Mouse (Mus musculus) neural tube, embryonic 14.5 days (tissue): Measurements from ENCODE around the gene Kcnj12. TPM values are rescaled to one million over a fixed set of nuclear protein-coding genes. Genes with fewer than 3 reads are reported as not detected.

ENCODE experiments used
- ATAC-seq: fragments of 200-750 bp; cut with Nextera tagmentation; 2 replicates; pipeline ENCODE4 v1.8.0; 2017; ENCODE audit warnings: low read depth, mild to moderate bottlenecking, moderate TSS enrichment, moderate library complexity
- H3K27ac ChIP-seq: fragments of 300-500 bp; sonication (generic); 2 replicates; pipeline ENCODE4 v1.5.1; 2014; ENCODE audit warnings: low read depth, mild to moderate bottlenecking, control low read depth, low read length, moderate library complexity, mixed read lengths
- H3K27me3 ChIP-seq: fragments of 300-500 bp; sonication (generic); 2 replicates; pipeline ENCODE4 v1.6.1; 2014; ENCODE audit warnings: low read length; ENCODE audit not compliant: control insufficient read depth, insufficient read depth
- H3K36me3 ChIP-seq: fragments of 300-500 bp; sonication (generic); 2 replicates; pipeline ENCODE4 v1.6.1; 2014; ENCODE audit warnings: low read length, mixed read lengths; ENCODE audit not compliant: control insufficient read depth, insufficient read depth
- H3K4me1 ChIP-seq: fragments of 300-500 bp; sonication (generic); 2 replicates; pipeline ENCODE4 v1.6.1; 2014; ENCODE audit warnings: low read length; ENCODE audit not compliant: control insufficient read depth, insufficient read depth
- H3K4me2 ChIP-seq: fragments of 300-500 bp; sonication (generic); 2 replicates; pipeline ENCODE4 v1.6.1; 2014; ENCODE audit warnings: mild to moderate bottlenecking, low read depth, low read length, control low read depth
- H3K4me3 ChIP-seq: fragments of 300-500 bp; sonication (generic); 2 replicates; pipeline ENCODE4 v1.5.1; 2014; ENCODE audit warnings: low read depth, low read length, control low read depth, mixed read lengths
- H3K9ac ChIP-seq: fragments of 300-500 bp; sonication (generic); replicated peaks from 2 replicates; pipeline ENCODE4 v1.6.1; 2014; ENCODE audit warnings: low read depth, mild to moderate bottlenecking, control low read depth, low read length, mixed read lengths
- H3K9me3 ChIP-seq: fragments of 300-500 bp; sonication (generic); 2 replicates; pipeline ENCODE4 v1.6.1; 2016; ENCODE audit warnings: low read length; ENCODE audit not compliant: control insufficient read depth
- WGBS: fragments of 180-500 bp; shearing (Covaris S2); extraction: QIAGEN DNeasy Blood & Tissue Kit; methylation state at CpG from one replicate; pipeline ENCODE4 v1.1.7; 2014; 5-methylcytosine and 5-hydroxymethylcytosine counted together
- polyA plus RNA-seq: library from polyadenylated mRNA; unstranded; fragments of >200 nt; fragmentation: Nextera tagmentation; extraction: Ambion mirVana; gene quantifications from 2 replicates; pipeline ENCODE4 v1.2.1, GENCODE M21; 2014

Gene Kcnj12
- polyA plus RNA-seq, 1 experiment from 2014 or later = 2.7 TPM

DNA sequence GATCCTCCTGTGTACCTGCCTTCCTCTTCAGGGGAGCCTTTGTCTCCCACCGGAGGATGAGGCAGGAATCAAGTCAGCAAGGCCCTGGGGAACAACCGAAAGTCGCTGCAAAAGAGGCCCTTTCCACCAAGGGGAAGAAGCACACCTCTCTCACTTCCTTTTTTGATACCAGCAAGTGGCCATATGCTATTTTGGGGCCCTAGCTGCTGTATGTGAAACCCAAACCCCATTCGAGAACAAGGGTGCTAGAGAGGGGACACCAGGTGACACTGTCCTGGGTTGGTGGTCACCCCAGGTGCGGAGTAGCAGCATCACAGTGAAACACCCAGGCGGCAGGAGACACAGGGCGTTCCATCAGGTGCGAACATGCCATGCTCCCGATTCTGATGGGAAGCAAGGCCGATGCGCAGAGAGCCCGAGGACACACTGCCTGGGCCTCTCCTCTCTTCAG is 86.6 kb downstream of the Kcnj12 start:
- no peak overlapping the region for H3K4me3 ChIP-seq
- no peaks in the 10 kb centered on the region for H3K36me3 ChIP-seq
- H3K27ac ChIP-seq = no peak overlapping the region
- no peaks in the 10 kb centered on the region for H3K27me3 ChIP-seq
- WGBS = 89% methylated on average over 12 of the region's 12 CpGs
- H3K9me3 ChIP-seq = no peaks in the 10 kb centered on the region
- no peak overlapping the region for H3K9ac ChIP-seq
- no peak for ATAC-seq
- H3K4me1 ChIP-seq = no peaks in the 10 kb centered on the region
- H3K4me2 ChIP-seq = no peak overlapping the region

DNA sequence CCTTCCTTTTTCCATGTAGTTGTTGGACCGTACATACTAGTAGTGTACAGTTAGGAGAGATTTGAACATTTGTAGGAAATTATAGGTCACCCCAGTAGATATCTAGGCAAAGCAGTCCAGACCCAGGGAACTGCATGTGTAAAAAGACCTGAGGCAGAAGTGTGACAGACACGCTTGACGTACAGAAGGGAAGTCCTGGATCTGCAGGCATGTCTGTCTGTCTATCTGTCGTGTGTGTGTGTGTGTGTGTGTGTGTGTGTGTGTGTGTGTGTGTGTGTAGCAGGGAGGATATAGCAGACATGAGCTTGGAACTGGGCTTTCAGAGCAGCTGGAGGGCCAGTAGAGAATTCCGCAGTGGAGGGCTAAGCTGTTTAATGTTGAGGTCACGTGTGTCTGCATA is 87.3 kb downstream of the Kcnj12 start:
- Histone ChIP-seq H3K9me3 (no peaks in the 10 kb centered on the region), H3K27me3 (no peaks in the 10 kb centered on the region), H3K4me3 (no peak overlapping the region), H3K9ac (no peak overlapping the region), H3K27ac (no peak overlapping the region), H3K4me1 (no peaks in the 10 kb centered on the region), H3K36me3 (no peaks in the 10 kb centered on the region), H3K4me2 (no peak overlapping the region)
- WGBS = 96% methylated on average over 6 of the region's 6 CpGs
- no peak for ATAC-seq

DNA sequence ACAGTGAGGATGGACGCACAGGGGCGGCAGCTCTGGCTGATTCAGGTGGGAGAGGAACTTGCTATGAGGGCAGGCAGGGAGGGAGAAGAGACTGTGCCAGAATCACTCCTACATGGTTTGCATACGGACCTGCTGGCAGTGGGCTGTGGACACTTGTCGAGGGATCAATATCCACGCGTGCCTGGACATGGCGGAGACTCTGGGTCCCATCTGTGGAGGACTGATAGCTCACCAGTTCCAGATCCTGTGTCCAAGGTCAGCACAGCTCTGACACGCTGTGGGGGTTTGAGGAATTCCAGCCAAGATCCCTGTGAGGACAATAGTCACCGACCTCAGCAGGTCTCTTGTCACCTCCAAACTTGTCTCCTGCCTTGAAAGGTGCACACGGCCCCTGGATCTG is 87.7 kb downstream of the Kcnj12 start:
- no peak for ATAC-seq
- 81% methylated on average over 10 of the region's 10 CpGs for WGBS
- no peak overlapping the region for H3K4me2 ChIP-seq
- H3K4me1 ChIP-seq = no peaks in the 10 kb centered on the region
- no peak overlapping the region for H3K9ac ChIP-seq
- no peak overlapping the region for H3K4me3 ChIP-seq
- no peak overlapping the region for H3K27ac ChIP-seq
- no peaks in the 10 kb centered on the region for H3K27me3 ChIP-seq
- no peaks in the 10 kb centered on the region for H3K36me3 ChIP-seq
- H3K9me3 ChIP-seq = no peaks in the 10 kb centered on the region

DNA sequence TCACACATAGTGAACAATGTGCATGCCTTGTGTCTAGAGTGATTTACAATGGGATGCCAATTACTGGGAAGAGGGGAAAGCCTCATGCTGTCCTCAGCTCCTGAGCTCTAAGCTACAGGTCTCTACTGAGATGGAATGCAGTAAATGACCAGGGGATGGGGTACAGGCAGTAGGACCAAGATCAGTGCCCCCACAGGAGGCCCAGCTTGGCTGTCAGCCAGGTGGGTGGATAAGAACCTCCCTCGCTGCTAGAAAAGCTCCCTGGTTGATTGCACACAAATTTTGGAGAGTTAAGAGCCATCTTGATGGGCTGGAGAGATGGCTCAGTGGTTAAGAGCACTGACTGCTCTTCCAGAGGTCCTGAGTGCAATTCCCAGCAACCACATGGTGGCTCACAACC is 88.6 kb downstream of the Kcnj12 start:
- no peaks in the 10 kb centered on the region for H3K27me3 ChIP-seq
- no peak overlapping the region for H3K27ac ChIP-seq
- H3K9me3 ChIP-seq = no peaks in the 10 kb centered on the region
- no peak for ATAC-seq
- 25% methylated on average over 1 of the region's 1 CpGs for WGBS
- no peaks in the 10 kb centered on the region for H3K4me1 ChIP-seq
- H3K36me3 ChIP-seq = no peaks in the 10 kb centered on the region
- no peak overlapping the region for H3K4me3 ChIP-seq
- H3K4me2 ChIP-seq = no peak overlapping the region
- H3K9ac ChIP-seq = no peak overlapping the region

DNA sequence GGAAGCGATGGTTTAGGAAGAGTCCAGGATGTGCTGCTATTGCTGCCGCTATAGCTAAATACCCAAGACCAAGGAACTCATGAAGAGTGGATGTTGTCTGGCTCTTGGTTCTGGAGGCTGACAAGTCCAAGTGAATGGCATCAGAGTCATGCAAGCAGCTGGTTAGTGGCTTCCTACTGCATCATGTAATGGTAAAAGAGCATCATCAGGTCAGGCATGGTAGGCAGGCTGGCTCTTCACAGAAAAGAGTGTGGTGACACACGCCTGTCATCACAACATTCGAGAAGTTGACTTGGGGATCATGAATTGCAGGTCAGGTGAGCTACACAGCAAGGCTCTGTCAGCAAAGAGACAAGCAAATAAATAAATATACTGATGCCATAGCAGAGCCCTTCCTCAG is 89.1 kb downstream of the Kcnj12 start:
- Histone ChIP-seq H3K27me3 (no peaks in the 10 kb centered on the region), H3K4me1 (no peaks in the 10 kb centered on the region), H3K27ac (no peak overlapping the region), H3K4me2 (no peak overlapping the region), H3K9me3 (no peaks in the 10 kb centered on the region), H3K36me3 (no peaks in the 10 kb centered on the region), H3K4me3 (no peak overlapping the region), H3K9ac (no peak overlapping the region)
- WGBS = 94% methylated on average over 4 of the region's 4 CpGs
- no peak for ATAC-seq

DNA sequence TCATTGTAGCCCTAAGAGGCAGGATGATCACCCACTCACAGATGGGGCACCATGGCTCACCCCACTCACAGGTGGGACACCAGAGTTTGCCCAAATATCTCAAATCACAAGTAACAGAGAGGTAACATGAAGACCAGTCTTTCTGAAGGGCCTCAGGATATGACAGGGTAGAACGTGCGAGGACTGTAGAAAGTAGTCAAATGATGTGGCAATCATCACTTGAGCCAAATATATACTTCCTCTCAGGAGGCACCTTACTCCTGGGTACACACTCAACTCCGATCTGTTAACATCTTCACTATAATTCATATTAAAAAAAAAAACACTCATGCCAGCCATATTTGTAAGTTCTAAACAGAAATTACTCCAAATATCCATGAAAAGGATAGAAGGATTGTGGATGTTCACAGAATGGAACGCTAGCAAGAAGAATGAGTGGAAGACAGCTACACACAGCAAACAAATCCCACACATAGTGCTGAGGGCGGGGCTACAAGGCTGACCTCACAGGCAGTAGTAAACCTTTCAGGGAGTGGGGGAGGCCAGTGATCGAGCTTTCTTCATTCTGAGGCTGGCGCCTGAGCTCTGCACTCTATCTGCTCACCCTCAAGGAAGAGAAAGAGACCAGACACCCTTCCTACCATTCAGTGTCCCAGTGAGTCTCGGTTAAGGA is 90.1 kb downstream of the Kcnj12 start:
- H3K27ac ChIP-seq = no peak overlapping the region
- no peaks in the 10 kb centered on the region for H3K9me3 ChIP-seq
- no peak overlapping the region for H3K4me3 ChIP-seq
- H3K27me3 ChIP-seq = no peaks in the 10 kb centered on the region
- no peak overlapping the region for H3K4me2 ChIP-seq
- 90% methylated on average over 8 of the region's 8 CpGs for WGBS
- no peaks in the 10 kb centered on the region for H3K36me3 ChIP-seq
- no peaks in the 10 kb centered on the region for H3K4me1 ChIP-seq
- H3K9ac ChIP-seq = no peak overlapping the region
- no peak for ATAC-seq

DNA sequence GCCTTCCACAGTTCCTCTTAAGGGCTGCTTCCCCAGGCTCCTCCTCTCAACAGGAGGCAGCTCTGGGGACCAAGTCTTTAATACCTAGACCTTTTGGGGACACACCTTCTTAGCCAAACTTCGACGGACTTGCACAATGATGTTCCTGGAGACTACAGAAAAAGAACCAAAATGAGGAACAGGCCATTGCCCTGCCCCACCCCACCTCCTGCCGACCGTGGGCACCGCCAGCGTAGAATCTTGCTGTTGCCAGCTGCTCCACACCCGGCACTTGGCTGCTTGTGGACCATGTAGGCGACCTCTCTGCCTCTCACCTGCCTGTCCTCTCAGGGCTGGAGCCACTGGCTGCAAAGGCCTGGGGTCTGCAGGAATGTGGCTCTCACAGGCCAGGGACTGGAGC is 93.9 kb downstream of the Kcnj12 start:
- Histone ChIP-seq H3K36me3 (no peaks in the 10 kb centered on the region), H3K4me2 (no peak overlapping the region), H3K4me1 (no peaks in the 10 kb centered on the region), H3K9ac (no peak overlapping the region), H3K9me3 (no peaks in the 10 kb centered on the region), H3K4me3 (no peak overlapping the region), H3K27ac (no peak overlapping the region), H3K27me3 (no peaks in the 10 kb centered on the region)
- no peak for ATAC-seq
- 67% methylated on average over 8 of the region's 8 CpGs for WGBS

DNA sequence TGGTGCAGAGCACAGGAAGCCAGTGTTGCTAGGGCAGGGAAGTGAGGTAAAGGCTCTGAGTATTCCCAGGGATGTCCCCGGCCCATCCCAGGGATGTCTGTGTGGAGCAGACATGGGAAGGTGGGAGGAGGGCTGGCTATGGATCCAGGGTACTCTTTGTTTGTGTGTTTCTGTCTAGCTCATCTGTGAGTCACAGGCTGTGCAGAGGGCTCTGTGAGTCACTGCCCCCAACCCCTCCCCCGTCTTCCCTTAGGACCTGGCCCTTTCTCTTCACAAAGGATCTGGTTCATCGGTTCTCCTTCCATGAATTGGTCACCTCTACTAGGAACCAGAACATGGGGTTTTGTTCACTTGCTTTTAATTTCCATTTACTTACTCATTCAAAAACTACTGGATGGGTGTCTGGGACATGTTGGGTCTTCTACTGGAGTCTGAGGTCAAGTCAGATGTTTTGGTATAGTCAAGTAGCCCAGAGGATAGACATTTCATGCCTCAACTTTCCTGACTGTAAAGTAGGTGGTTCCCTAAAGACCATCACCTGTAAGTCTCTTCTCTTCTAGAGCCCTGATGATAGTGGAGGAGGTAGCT is 97.7 kb downstream of the Kcnj12 start:
- H3K9ac ChIP-seq = no peak overlapping the region
- H3K9me3 ChIP-seq = no peaks in the 10 kb centered on the region
- H3K27ac ChIP-seq = no peak overlapping the region
- no peaks in the 10 kb centered on the region for H3K27me3 ChIP-seq
- no peaks in the 10 kb centered on the region for H3K36me3 ChIP-seq
- no peak overlapping the region for H3K4me2 ChIP-seq
- H3K4me1 ChIP-seq = no peaks in the 10 kb centered on the region
- H3K4me3 ChIP-seq = no peak overlapping the region
- no peak for ATAC-seq
- 93% methylated on average over 3 of the region's 3 CpGs for WGBS
